Mouse (Mus musculus) erythroblast, adult 5-6 weeks (primary cell): ENCODE measurements around the gene Scgb1b10. TPM values are rescaled to one million over a fixed set of nuclear protein-coding genes. Genes with fewer than 3 reads are reported as not detected.
"Not testable (repeated sequence)": the region's sequence is repeated elsewhere in the genome, so short reads cannot be mapped to it uniquely, and the experiment has no call there.

Source experiments
- ATAC-seq: replicated peaks from 2 replicates; pipeline ENCODE4 v1.8.0; 2016; ENCODE audit warnings: moderate number of reproducible peaks, mild to moderate bottlenecking, moderate TSS enrichment, inconsistent platforms; ENCODE audit not compliant: poor library complexity, low FRiP score, severe bottlenecking
- total RNA-seq, 2 experiments: library from RNA; stranded (forward) in 1 of 2; stranded (reverse) in 1 of 2; fragments of 150-400 nt in 1 of 2; fragments of 200-764, 138-1000 nt in 1 of 2; gene quantifications; 2 replicates each; pipeline versions ENCODE4 v1.2.3 to v1.2.4; 2015 to 2017; ENCODE audit warnings: low replicate concordance in 2 of 2

The Scgb1b10 gene
- not detected in 2 replicates for total RNA-seq (2015; ENCODE audit: low replicate concordance)
- not detected in 2 replicates for total RNA-seq (2017; ENCODE audit: low replicate concordance)

- ATAC-seq: not testable (repeated sequence)
These were observed at the start of gene Scgb1b10 for GRCm38 (mm10) chr7:32100553-32100952. Gene Scgb1b10, plus strand, starts transcription at chr7:32100853.

Other genes with a start within 250 kb of the Scgb1b10 start
- not detected in 2 replicates for gene Scgb2b11, start 110.3 kb downstream of the Scgb1b10 start, total RNA-seq (2015; ENCODE audit: low replicate concordance)
- gene Scgb2b11, start 110.3 kb downstream of the Scgb1b10 start, total RNA-seq (2017; ENCODE audit: low replicate concordance): not detected in 2 replicates
- gene Scgb1b11, start 122.0 kb downstream of the Scgb1b10 start, total RNA-seq (2015; ENCODE audit: low replicate concordance): not detected in 2 replicates
- not detected in 2 replicates for gene Scgb1b11, start 122.0 kb downstream of the Scgb1b10 start, total RNA-seq (2017; ENCODE audit: low replicate concordance)
- not detected in 2 replicates for gene Scgb2b12, start 226.4 kb downstream of the Scgb1b10 start, total RNA-seq (2015; ENCODE audit: low replicate concordance)
- gene Scgb2b12, start 226.4 kb downstream of the Scgb1b10 start, total RNA-seq (2017; ENCODE audit: low replicate concordance): not detected in 2 replicates
- not detected in 2 replicates for gene Scgb1b12, start 233.3 kb downstream of the Scgb1b10 start, total RNA-seq (2015; ENCODE audit: low replicate concordance)
- gene Scgb1b12, start 233.3 kb downstream of the Scgb1b10 start, total RNA-seq (2017; ENCODE audit: low replicate concordance): not detected in 2 replicates